Mouse (Mus musculus) gonadal fat pad, adult 2 months (tissue): ENCODE measurements around the gene Atp7b. TPM values are rescaled to one million over a fixed set of nuclear protein-coding genes. Genes with fewer than 3 reads are reported as not detected.

Experiments
- polyA plus RNA-seq: library from polyadenylated mRNA; depleted of rRNA; stranded (reverse); fragments of >200 nt; gene quantifications from 2 replicates; pipeline ENCODE4 v1.2.3, GENCODE M21; 2012; rRNA removed

Gene Atp7b
- polyA plus RNA-seq, 1 experiment, result 0.09 TPM

Other genes starting within 250 kb of the Atp7b start
- 0.93 TPM in 1 of 2 replicates, not detected in the other for gene Defb50, start 236.8 kb downstream of the Atp7b start, polyA plus RNA-seq
- gene Defb2, start 220.4 kb downstream of the Atp7b start, polyA plus RNA-seq, result 39.8 and 171 TPM in 2 replicates
- 9.6 and 34.1 TPM in 2 replicates for gene Defb10, start 201.4 kb downstream of the Atp7b start, polyA plus RNA-seq
- 21.6 TPM in 1 of 2 replicates, not detected in the other for gene Defb9, start 174.9 kb downstream of the Atp7b start, polyA plus RNA-seq
- gene Defb11, start 153.9 kb downstream of the Atp7b start, polyA plus RNA-seq, result 49.7 and 259 TPM in 2 replicates
- gene Defb15, start 127.6 kb downstream of the Atp7b start, polyA plus RNA-seq, result 377 and 400 TPM in 2 replicates
- gene Defb35, start 122.0 kb downstream of the Atp7b start, polyA plus RNA-seq, result not detected in 2 replicates
- gene Defb13, start 113.5 kb downstream of the Atp7b start, polyA plus RNA-seq, result 5.3 and 6.6 TPM in 2 replicates
- gene Fam90a1a, start 101.6 kb downstream of the Atp7b start, polyA plus RNA-seq, result 0.14 and 0.20 TPM in 2 replicates
- gene Ccdc70, start 90.5 kb downstream of the Atp7b start, polyA plus RNA-seq, result 0.23 TPM in 1 of 2 replicates, not detected in the other
- 6.8 and 8.6 TPM in 2 replicates for gene Alg11, start 416 bp upstream of the Atp7b start, polyA plus RNA-seq
- gene Nek5, start 64.7 kb upstream of the Atp7b start, polyA plus RNA-seq, result 0.30 and 0.84 TPM in 2 replicates
- 0.82 and 1.1 TPM in 2 replicates for gene Nek3, start 106.1 kb upstream of the Atp7b start, polyA plus RNA-seq
- 0.84 and 1.00 TPM in 2 replicates for gene Ckap2, start 125.5 kb upstream of the Atp7b start, polyA plus RNA-seq
- gene Vps36, start 132.5 kb upstream of the Atp7b start, polyA plus RNA-seq, result 9.2 and 10.3 TPM in 2 replicates
- gene Thsd1, start 167.0 kb upstream of the Atp7b start, polyA plus RNA-seq, result 4.2 and 4.6 TPM in 2 replicates
- gene Tpte, start 223.1 kb upstream of the Atp7b start, polyA plus RNA-seq, result not detected in 2 replicates